Mouse (Mus musculus): ENCODE measurements at regions not wholly inside any gene's neighbourhood (a gene's known extent, or its start where the extent isn't known, plus 50 kb on each side); places are given as distances from the start of the nearest gene placed in this dataset.

- DNase-seq (ENCODE audit: low read depth, low spot score): no peak
Observed at GRCm38 (mm10) chr3:149280807-149281789, 290.7 kb upstream of the Adgrl2 start.

GRCm38 (mm10) chr3:149279338-149279737, 289.0 kb upstream of the Adgrl2 start:
- no peak for DNase-seq (ENCODE audit: low read depth, low spot score)

GRCm38 (mm10) chr3:149277812-149278211, 287.5 kb upstream of the Adgrl2 start:
- no peak for DNase-seq (ENCODE audit: low read depth, low spot score)

GRCm38 (mm10) chr3:149275478-149276132, 285.2 kb upstream of the Adgrl2 start:
- DNase-seq (ENCODE audit: low read depth, low spot score): no peak

GRCm38 (mm10) chr3:149274987-149275386, 284.6 kb upstream of the Adgrl2 start:
- DNase-seq (ENCODE audit: low read depth, low spot score): no peak

GRCm38 (mm10) chr3:149273993-149274692, 283.8 kb upstream of the Adgrl2 start:
- no peak for DNase-seq (ENCODE audit: low read depth, low spot score)

GRCm38 (mm10) chr3:149270459-149270858, 280.1 kb upstream of the Adgrl2 start:
- no peak for DNase-seq (ENCODE audit: low read depth, low spot score)

GRCm38 (mm10) chr3:149262332-149262970, 272.1 kb upstream of the Adgrl2 start:
- no peak for DNase-seq (ENCODE audit: low read depth, low spot score)

GRCm38 (mm10) chr3:149261764-149262163, 271.4 kb upstream of the Adgrl2 start:
- no peak for DNase-seq (ENCODE audit: low read depth, low spot score)

- no peak for DNase-seq (ENCODE audit: low read depth, low spot score)
Observed at GRCm38 (mm10) chr3:149258826-149259225, 268.5 kb upstream of the Adgrl2 start.

- DNase-seq (ENCODE audit: low read depth, low spot score): no peak
Observed at GRCm38 (mm10) chr3:149256891-149257290, 266.5 kb upstream of the Adgrl2 start.

- DNase-seq (ENCODE audit: low read depth, low spot score): no peak
Observed at GRCm38 (mm10) chr3:149253080-149253479, 262.7 kb upstream of the Adgrl2 start.

- no peak for DNase-seq (ENCODE audit: low read depth, low spot score)
Observed at GRCm38 (mm10) chr3:149252144-149252543, 261.8 kb upstream of the Adgrl2 start.

GRCm38 (mm10) chr3:149247626-149247987, 257.3 kb upstream of the Adgrl2 start:
- DNase-seq (ENCODE audit: low read depth, low spot score): no peak

GRCm38 (mm10) chr3:149246935-149247625, 256.7 kb upstream of the Adgrl2 start:
- no peak for DNase-seq (ENCODE audit: low read depth, low spot score)

GRCm38 (mm10) chr3:149239664-149240063, 249.3 kb upstream of the Adgrl2 start:
- no peak for DNase-seq (ENCODE audit: low read depth, low spot score)

GRCm38 (mm10) chr3:149238076-149238475, 247.7 kb upstream of the Adgrl2 start:
- DNase-seq (ENCODE audit: low read depth, low spot score): no peak

- no peak for DNase-seq (ENCODE audit: low read depth, low spot score)
Observed at GRCm38 (mm10) chr3:149235183-149235582, 244.8 kb upstream of the Adgrl2 start.

- DNase-seq (ENCODE audit: low read depth, low spot score): no peak
Observed at GRCm38 (mm10) chr3:149233691-149234131, 243.4 kb upstream of the Adgrl2 start.

- DNase-seq (ENCODE audit: low read depth, low spot score): no peak
Observed at GRCm38 (mm10) chr3:149233191-149233641, 242.9 kb upstream of the Adgrl2 start.

- DNase-seq (ENCODE audit: low read depth, low spot score): no peak
Observed at GRCm38 (mm10) chr3:149231346-149231745, 241.0 kb upstream of the Adgrl2 start.
